Mouse (Mus musculus) layer of hippocampus, adult 11-12 months (tissue): Measurements from ENCODE around the gene Tmem150c.

Source experiments
- DNase-seq: peaks from one replicate; pipeline ENCODE4 v3.0.0; 2022; ENCODE audit warnings: low spot score

Gene Tmem150c

GRCm38 (mm10) chr5:100159638-100159973 lies at the start of gene Tmem150c:
Gene Tmem150c (minus strand): TSS chr5:100159808.
- DNase-seq, result no peak

DNA sequence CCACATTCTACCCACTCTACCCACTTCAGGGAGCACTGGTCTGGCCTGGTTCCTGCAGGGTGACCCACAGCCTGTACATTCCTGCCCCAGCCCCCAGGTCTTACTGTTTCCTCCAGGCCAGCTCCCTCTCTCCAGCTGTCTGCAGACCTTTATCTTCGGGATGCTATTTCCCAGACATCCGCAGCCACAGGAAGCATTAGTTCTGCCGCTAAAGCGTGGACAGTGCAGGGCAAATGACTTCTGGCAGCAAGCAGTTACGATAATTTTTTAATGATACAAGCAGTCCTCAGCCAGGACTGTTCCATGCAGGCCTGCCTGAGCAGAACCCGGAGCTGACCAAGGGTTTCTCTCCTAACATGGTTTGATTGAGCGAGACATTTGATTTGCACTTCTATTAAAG lies 49.5 kb upstream of the Tmem150c start:
- no peak for DNase-seq

DNA sequence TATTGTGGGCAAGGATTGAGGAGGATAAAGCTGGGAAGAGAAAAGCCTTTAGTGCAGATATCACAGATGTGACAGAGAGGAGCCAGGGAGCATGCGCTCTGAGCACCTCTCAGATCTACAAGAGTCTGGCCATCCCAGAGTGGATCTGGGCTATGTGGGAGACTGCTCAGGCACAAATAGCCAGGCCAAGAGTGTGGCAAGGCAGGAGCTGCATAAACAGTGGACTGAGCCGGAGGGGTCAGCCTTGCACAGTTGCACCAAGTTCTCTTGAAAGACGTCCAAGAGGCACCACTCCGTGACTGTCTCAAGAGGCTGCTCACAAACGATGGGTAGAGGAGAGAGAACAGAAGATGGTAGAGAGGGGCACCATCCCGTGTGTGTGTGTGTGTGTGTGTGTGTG lies 47.1 kb upstream of the Tmem150c start:
- DNase-seq, result no peak

DNA sequence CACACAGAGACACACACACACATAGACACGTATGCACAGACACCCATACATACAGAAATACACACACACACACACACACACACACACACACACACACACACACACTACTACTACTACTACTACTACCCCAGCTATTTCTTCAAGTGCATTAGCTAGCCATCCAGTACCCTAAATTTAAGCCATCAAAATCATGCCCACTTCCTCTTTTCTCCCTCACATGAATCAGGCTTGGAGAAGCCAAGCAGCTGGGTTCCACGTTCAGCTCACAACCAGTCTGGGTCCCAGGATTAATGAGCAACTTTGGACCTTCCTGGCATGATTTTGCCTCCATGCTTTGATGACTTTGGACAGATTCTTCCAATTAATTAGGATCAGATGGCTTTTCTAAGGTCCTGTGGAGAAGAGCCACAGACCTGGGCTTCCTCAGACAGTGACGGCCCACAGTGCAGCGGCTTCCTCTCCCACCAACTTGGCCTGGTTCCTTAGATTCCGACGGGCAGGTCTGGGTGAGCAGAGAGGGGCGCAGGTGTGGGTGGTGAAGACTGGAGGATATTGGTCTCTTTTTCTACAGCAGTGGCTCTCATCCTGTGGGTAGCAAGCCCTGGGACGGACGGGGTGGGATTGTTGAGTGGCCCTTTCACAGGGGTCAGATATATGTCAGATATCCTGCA lies 46.0 kb upstream of the Tmem150c start:
- no peak for DNase-seq

GRCm38 (mm10) chr5:100200805-100201204 lies 41.2 kb upstream of the Tmem150c start:
- no peak for DNase-seq

- DNase-seq, result no peak
Measured at GRCm38 (mm10) chr5:100200296-100200695, 40.7 kb upstream of the Tmem150c start.

GRCm38 (mm10) chr5:100199092-100199853 lies 39.7 kb upstream of the Tmem150c start:
- DNase-seq, result no peak

DNA sequence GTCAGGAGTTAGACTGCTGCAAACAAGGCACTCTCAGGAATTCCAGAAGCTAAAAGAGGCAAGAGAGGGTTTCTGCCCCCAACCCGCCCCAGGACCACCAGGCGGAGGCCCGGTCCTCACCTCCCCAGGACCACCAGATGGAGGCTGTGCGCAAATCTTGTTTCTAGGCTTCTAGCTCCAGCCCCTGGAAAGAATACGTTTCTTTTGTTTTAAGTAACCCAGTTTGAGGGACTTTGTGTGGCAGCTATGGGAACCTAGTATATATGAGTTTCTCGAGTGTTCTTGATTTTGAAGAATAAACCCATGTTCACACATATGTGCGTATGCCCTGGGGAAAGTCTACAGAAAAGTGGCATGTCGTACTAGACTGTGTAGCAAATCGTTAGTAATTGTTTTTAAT lies 37.9 kb upstream of the Tmem150c start:
- no peak for DNase-seq

GRCm38 (mm10) chr5:100196854-100197431 lies 37.3 kb upstream of the Tmem150c start:
- DNase-seq, result no peak

GRCm38 (mm10) chr5:100196397-100196796 lies 36.8 kb upstream of the Tmem150c start:
- DNase-seq, result no peak

GRCm38 (mm10) chr5:100191438-100192190 lies 32.0 kb upstream of the Tmem150c start:
- no peak for DNase-seq

GRCm38 (mm10) chr5:100187035-100187901 lies 27.7 kb upstream of the Tmem150c start:
- no peak for DNase-seq

- DNase-seq, result no peak
Measured at GRCm38 (mm10) chr5:100186618-100187017, 27.0 kb upstream of the Tmem150c start.

GRCm38 (mm10) chr5:100185895-100186294 lies 26.3 kb upstream of the Tmem150c start:
- DNase-seq, result no peak

DNA sequence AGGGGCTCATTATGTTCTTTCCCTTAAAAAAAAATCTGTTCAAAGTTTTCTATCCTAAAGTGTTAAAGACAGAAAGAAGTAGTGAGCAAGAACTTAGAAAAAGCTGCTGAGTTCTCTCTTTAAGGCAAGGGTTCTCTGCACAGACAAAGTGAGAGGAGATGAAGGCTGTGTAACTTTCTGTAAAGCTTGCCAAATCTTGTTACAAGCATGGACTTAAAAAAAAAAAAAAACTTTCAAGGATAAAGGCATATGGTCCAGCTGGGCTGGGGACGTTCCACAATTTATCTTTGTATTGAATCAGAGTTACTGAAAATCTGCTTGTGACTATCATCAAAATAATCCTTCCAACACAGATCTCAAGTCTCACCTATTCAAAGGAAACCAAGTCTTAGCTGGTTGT lies 21.4 kb upstream of the Tmem150c start:
- no peak for DNase-seq

DNA sequence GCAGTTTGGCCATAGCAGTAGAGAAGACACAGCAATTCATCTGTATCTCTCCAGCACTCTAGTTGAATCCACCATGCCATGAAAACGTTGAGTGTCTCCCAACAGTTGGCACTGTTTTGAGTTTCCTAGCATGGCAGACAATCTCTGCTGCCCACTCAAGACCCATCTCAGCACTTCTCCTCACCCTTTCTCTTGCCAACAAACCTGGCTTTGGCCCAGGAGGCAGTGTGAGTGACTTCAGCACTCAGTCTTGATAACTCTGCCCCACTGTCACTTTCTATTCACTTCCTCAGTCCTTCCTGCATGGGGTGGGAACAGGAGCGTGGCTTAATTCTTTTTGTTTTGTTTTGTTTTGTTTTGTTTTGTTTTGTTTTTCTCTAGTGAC lies 19.2 kb upstream of the Tmem150c start:
- no peak for DNase-seq

DNA sequence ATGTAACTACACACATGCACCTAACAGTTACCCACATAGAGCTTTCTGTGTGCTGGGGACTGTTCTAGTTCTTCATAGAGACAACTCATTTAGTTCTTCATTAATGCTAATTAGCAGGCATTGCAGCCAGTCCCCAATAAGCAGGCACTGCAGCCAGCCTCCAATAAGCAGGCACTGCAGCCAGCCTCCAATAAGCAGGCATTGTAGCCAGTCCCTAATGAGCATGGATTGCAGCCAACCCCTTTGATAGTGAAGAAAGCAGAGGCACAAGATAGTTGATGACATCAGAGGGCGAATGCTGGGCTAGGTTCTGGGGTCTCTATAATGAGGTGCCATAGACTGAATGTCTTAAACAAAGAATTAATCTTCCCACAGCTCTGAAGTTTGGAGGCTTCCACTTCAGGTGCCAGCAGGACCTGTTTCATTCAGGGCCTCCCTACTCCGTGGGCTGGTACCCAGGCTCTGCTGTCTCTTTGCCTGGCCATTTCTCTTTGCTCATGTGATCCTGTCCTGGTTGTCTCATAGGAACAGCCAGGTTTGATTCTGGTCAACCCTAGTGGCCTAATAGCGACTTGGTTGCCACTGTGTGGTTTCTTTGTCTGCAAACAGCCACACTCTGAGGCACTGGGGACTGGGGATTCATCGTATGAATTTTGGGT lies 18.6 kb upstream of the Tmem150c start:
- DNase-seq, result peak; percentile 74

GRCm38 (mm10) chr5:100177547-100177946 lies 17.9 kb upstream of the Tmem150c start:
- no peak for DNase-seq

GRCm38 (mm10) chr5:100176096-100176495 lies 16.5 kb upstream of the Tmem150c start:
- DNase-seq, result no peak

- DNase-seq, result no peak
Measured at GRCm38 (mm10) chr5:100175582-100175981, 16.0 kb upstream of the Tmem150c start.

DNA sequence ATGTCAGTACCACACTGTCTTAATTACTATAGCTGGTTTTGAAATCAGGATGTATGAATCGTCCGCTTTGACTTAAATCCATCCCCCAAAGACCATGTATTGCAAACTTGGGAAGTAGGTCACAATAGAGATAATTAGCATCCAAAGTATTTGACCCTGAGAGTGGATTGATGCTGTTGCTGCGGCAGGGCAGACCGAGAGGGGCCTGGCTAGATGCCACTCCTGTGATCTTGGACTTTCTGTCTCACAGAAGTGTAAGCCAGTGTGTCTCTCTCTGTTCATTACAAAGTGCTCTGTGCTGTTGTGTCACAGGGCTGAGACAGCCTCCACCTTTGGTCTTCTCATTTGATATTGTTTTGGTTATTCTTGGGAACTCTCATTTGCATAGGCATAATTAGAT lies 12.5 kb upstream of the Tmem150c start:
- DNase-seq, result no peak
